Mouse (Mus musculus) hematopoietic stem cell, adult 5-6 weeks (primary cell): ENCODE data around the gene Rbl1. TPM values are rescaled to one million over a fixed set of nuclear protein-coding genes. Genes with fewer than 3 reads are reported as not detected.

ENCODE experiments used
- ATAC-seq, 2 experiments: fragments of 125-278 bp in 1 of 2; replicated peaks in 1 of 2; 2 replicates each; pipeline ENCODE4 v1.8.0; 2016 to 2017; ENCODE audit warnings: inconsistent platforms in 2 of 2, mild to moderate bottlenecking in 2 of 2, moderate number of reproducible peaks in 2 of 2, low read depth in 1 of 2, moderate TSS enrichment in 1 of 2; ENCODE audit not compliant: low FRiP score in 2 of 2, poor library complexity in 2 of 2, severe bottlenecking in 2 of 2, insufficient read depth in 1 of 2, low TSS enrichment in 1 of 2
- total RNA-seq: library from RNA; stranded (forward); fragments of 172-1452, 232-1000 nt; gene quantifications from 2 replicates; pipeline ENCODE4 v1.2.3, GENCODE M21; 2017

The Rbl1 gene
- total RNA-seq, 1 experiment from 2014 or later = 101 TPM

DNA sequence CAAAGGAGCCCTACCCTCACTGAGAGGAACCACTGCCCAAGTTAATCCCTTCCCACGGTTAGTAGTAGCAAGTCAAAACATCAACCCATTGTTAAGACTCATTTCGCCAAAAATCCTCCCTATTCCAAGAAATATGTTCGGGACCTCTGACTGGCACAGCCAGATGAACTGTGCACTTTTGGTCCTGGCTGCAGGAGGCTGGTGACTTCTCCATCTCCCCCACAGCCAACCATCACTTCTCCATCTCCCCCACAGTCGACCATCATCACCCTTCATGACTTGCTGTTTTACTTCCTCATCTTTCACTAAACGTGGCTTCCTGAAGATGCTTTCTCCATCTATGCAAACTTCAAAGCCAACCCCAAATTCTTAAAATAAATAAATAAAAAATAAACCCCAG is 65.5 kb downstream of the Rbl1 start:
- peak; percentile 52 to 54; a peak in 3 of 4 replicates for ATAC-seq

DNA sequence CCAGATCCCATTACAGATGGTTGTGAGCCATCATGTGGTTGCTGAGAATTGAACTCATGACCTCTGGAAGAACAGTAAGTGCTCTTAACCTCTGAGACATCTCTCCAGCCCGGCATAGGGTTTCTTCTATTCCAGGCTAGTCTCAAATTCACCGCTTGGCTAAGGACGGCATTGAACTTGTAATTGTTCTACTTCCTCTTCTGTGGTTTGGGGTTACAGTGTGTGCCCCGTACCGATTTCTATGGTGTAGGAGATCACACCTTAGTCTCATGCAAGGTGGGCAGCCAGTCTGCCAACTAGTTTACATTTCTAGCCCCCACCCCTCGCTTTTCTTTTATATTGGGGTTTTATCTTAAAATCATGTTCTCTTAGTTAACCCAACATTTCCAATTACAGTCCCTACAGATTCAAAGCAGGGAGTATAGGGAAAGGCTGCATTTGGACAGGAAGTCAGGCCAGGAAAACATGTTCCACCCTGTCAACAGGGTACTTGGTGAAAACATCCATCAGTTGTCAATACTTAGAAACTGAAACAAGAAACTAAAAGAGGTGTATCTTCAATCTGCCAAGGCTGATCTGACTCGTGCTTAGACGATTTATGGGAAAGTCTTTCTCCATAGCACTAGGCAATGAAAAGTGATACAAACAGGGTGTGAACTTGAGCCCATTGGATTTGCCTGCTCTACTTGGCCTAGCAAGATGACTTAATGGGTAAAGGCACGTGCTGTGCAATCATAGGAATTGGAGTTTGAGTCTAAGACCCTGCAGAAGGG is 66.2 kb downstream of the Rbl1 start:
- ATAC-seq = peak; percentile 55 to 58; a peak in 3 of 4 replicates

DNA sequence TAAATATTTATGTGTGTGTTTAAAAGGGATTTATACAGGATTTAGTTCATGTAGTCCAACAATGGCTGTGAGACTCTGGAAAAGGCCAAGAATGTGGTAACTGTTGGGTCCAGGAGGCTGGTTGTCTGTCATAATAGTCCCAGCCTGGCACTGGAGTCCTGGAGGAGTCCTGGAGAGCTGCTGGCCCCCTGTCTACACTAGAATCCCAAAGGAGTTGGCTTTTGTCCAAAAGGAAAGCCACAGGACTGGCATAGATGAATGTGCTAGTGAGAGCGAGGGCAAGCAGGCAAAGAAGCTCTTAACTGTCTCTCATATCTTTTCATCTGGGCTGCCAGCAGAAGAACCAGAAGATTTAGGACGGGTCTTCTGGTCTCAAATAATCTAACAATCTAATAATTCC is 67.7 kb downstream of the Rbl1 start:
- ATAC-seq = no peak

DNA sequence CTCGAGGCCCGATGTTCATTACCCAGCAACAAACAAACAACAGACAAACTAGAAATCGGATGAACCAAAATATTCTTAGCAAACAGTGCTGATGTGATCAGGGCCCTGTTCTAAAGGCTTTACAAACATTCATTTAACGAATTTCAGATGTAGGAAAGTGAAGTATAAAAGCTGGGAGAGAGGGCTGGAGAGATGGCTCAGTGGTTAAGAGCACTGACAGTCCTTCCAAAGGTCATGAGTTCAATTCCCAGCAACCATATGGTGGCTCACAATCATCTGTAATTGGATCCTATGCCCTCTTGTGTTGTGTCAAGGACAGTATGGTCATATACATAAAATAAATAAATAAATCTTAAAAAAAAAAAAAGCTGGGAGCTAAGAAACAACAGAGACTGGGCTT is 68.2 kb downstream of the Rbl1 start:
- no peak for ATAC-seq

DNA sequence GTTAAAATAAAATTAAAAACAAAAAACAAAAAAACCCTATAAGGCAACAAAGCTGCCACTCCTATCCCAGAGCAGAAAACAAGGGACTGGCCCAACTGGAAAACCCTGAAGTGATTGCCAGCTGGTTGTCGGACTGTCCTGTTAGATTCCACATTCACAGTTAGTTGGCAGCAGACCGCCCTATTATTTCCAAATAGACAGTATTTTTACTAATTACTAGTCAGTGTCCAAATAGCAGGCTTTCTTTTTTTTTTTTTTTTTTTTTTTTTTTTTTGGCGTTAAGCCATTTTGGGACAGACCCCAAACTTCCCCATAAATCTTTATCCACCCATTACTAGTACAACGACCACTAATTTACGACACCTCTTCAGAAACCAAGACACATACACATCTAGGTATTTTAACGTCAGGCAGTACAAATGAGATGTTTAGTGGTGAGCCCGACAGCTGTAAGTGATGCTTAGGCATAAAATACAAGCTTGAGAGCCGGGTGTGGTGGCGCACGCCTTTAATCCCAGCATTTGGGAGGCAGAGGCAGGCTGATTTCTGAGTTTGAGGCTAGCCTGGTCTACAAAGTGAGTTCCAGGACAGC is 68.7 kb downstream of the Rbl1 start:
- no peak for ATAC-seq

DNA sequence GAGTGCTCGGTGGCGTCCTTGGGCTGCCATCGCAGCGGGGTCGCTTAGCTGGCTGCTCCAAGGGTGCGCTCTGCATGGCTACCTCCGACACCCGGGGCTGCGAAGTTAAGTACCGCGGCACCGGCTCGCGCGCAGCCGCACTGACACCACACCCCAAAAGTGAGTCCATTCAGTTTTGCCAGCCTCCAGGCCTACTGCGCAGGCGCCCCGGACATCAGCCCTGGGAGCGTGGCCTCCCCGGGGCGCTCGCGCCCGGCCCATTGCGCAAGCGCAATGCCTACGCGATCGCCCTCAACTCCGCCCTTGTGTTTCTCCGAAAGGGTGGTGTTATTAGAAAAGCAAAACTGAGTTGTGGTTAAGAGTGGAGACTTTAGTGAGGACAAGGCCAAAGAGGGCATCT is 69.3 kb downstream of the Rbl1 start, which contains the start of gene Samhd1:
Gene Samhd1, minus strand, starts transcription at position 252 of the 400 bp plus-strand sequence.
- ATAC-seq = peak; percentile 68 to 74

DNA sequence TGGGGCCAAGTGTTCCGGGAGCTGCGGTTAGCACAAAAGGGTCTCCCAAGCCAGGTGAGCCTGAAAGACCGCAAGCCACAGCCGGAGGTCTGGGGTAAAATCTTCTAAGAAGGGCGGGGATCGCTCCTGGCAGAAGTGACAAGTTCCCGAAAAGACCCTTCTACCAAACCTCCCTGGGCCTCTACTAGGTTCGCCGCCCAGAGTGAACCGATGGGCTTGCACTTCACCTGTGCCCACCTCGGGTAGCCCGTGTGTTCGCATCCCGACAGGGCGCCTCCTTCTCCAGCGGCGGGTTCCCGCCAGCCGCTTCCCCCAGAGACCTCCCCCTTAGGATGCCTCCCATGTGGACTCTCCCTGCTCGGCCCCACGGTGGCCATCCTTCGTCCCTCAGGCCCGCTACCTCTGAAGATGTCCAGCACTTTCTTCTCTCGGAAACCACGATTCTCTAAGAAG is 69.8 kb downstream of the Rbl1 start:
- peak; percentile 2 to 3; a peak in 1 of 4 replicates for ATAC-seq

DNA sequence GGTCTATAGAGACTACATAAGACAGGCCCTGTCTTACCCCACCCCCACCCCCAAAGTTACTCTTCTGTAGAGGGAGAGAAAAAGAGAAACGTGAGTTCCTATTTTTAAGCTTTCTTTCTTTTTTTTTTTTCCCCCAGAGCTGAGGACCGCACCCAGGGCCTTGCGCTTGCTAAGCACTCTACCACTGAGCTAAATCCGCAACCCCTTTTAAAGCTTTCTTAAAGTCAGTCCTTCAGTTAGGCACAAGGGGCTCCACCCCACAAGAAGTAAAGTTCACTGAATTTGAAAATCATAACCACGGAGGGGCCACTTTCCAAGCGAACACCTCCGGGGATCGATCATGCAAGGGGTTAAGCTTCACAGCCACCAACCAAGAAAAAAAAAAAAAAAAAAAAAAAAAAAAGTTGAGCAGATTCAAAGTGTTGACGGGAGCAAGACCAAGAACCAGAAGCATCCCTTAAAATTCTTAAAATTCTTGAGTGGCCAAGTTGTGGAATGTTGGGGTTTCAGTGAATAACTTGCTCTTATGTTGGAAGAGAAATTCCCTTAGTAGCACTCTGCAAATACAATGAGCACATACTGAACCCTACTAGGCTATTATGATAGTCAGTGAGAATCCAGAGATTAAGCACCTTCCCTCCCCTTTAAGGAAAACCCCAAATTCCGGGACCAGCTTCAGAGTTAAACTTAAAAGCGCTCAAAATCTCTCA is 70.4 kb downstream of the Rbl1 start:
- no peak for ATAC-seq

DNA sequence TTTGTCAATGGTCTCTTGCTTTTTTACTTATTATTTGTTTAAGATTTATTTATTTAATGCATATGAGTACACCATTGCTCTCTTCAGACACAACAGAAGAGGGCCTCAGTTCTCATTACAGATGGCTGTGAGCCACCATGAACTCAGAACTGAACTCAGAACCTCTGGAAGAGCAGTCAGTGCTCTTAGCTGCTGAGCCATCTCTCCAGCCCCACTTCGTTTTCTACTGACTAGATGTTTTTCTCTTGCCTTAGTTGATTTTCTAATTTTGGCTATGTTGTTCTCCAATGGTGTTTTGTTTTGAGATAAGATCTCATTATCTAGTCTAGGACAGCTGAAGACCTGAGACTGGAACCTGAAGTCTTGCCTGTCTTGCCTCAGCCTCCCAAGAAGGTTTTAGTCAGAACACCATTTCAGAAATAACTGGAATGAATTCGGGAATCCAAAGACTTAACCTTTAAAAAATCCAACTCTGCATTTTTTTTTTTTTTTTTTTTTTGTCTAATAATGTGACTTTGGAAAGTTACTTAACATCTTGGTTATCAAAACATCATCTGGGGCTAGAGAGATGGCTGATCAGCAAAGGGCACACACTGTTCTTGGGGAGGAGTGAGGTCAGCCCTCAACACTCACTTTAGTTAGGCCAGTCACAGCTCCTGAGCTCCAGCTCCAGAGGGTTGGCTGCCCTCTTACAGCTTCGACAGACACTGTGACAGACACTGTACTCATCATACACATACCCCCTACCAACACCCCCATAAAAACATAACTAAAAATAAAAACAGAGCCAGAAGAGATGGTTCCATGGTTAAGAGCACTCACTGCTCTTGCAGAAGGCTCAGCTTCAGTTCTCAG is 71.4 kb downstream of the Rbl1 start:
- ATAC-seq = no peak

DNA sequence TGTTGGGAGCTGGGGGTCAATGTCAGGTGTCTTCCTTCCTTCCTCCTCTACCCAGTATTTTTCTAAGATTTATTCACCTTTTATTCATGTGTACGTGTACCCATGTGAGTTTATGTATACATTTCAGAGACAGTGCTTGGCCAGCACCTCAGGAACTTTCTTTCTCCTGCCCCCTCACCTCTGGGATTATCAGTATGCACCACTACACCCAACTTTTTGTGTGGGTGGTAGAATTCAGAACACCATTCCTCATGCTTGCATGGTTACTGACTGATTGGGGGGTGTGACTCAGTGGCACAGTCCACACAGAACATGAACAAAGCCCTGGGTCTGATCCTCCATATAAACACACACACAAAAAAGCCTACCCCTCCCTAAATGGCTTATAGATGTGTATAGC is 72.2 kb downstream of the Rbl1 start:
- ATAC-seq = no peak

DNA sequence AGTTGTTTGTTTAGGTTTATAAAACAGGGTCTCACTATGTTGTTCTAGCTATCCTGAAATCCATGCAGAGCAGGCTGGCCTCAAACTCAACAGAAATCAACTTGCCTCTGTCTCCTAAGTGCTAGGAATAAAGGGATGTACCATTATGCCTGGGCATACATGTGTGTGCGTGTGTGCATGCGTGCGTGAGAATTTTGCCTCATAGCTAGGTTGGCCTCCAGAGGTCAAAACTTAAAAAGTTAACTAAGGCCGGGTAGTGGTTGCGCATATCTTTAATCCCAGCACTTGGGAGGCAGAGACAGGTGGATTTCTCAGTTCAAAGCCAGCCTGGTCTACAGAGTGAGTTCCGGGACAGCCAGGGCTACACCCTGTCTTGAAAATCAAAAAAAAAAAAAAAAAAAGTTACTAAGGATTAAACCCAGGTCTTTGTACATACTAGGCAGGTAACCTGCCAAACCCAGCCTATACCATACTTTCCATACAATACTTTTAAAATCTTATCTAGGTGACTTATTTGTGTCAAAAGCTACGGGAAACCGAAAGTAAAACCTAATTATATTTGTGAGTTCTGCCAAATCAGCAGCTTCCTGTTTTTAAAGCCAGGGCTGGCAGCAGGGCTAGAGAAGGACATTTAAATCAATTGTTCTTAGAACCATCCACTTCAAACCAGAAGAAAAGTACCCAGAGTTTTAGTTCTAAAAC is 73.4 kb downstream of the Rbl1 start:
- no peak for ATAC-seq

DNA sequence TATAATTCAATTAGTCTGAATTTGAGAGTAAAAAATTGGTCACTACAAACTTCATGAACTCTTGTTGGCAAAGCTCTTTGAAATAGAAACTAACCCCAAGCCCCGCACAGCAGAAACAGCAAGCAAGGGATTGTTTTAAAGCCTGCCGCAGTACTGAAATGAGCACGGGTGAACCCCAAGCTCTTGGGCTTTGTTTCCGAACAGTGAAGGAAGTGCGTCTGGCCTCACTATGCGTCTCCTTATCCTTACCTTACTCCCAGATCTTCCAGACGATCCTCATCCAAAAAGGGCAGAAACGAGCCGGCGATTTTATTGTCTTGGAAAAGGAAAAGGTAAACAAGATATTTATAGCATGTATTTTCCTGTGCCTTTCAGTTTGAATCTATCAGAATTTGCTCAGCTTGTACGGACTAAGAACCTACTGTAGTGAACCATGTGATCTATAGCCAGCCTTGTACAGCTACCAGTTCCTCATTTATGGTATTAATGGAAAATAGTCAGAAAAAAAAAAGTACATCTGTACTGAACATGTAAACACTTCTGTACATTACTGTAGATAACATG is 74.7 kb downstream of the Rbl1 start:
- ATAC-seq = peak; percentile 29 to 30; a peak in 2 of 4 replicates

DNA sequence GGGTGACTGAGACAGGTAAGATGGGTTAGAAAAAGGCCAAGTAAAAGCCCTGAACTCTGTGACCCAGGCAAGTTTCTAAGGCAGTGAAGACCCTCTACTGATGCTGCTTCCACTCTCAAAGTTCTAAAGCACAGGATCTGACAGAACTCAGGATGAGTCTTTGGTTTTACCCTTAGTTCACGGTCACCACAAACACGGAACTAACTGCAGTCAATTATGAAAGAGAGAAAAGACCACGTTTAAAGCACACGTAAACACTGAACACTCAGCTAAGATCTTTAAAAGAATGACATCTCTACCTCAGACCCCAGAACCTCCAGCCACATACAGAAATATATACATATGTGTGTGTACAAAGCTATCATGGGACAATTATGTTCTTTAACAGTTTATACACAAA is 75.2 kb downstream of the Rbl1 start:
- ATAC-seq = peak; percentile 18 to 48; a peak in 2 of 4 replicates

DNA sequence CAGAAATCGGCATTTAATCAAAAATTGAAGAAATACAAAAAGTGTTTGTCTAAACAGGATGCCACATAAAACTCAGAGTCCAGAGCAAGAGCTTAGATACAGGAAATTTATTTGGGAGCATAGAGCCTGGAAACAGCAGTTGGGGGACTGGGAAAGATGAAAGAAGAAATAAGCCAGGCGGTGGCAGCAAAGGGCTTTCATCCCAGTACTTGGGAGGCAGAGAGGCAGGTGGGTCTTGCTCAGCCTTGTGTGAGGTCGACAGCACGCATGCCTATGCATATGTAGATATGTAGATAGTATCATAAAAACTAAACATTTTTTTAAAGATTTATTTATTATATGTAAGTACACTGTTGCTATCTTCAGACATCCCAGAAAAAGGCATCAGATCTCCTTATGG is 76.3 kb downstream of the Rbl1 start:
- ATAC-seq = no peak

DNA sequence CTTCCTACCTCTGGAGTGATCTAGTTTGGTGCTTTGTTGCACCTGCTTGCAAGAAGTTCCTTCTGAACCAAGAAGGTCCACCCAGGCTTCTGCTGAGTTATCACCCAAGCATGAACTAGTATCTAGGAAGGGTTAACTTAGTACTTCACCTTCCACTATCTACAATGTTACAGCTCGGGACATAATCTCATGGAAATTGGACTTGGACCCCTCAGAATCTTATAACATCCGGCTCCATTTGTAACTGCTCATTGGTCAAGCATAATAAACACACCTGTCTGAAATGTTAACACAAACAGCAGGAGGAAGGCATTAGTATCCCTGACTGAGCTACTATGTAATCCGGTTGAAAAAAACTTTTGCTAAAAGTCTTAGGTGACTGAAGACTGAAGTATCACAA is 77.0 kb downstream of the Rbl1 start:
- ATAC-seq = no peak

DNA sequence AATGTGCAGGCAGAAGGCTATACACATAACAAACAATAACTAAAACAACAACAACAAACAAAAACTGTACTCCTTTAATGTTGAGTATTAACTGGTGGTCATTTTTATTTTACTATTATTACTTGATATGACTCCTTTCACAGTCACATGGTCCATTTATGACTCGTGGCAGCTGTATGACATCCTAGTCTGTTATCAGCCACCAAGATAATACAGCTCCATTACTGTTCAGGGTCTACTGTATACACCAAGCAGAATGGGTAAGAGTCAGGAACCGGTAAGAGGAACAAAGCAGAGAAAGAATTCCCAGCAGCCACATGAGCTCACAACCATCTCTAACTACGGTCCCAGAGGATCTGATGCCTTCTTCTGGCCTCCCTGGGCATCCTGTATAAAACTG is 79.1 kb downstream of the Rbl1 start:
- no peak for ATAC-seq

DNA sequence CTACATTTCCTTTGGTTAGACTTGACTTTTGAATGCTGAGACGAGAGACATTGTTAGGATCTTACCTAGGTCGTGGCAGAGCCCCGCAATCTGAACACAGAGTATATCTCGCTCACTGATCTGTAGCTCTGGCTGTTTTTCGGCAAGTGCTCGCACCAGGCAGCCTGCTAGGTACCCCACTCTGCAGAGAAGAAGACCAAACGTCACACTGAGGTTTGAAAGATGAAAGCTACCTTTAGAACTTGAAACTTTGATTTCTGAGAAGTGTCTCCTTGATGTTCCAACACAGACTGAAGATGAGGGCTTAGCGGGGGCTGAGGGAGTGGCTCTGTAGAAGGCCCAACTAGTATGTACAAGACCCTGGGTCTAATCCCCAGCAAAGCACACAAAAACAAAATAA is 82.6 kb downstream of the Rbl1 start:
- no peak for ATAC-seq
